Mouse (Mus musculus) mouse trophoblast stem cell (cell line): ENCODE measurements around the gene Vwa5b1.

Source experiments
- in situ Hi-C, 2 experiments: fragments of 300-500 bp; cut with MseI, MboI; formaldehyde crosslinking; loops; 2 replicates in 1 of 2; 3 replicates in 1 of 2; pipeline ENCODE4 v1.15.1; 2025

Vwa5b1 gene

DNA sequence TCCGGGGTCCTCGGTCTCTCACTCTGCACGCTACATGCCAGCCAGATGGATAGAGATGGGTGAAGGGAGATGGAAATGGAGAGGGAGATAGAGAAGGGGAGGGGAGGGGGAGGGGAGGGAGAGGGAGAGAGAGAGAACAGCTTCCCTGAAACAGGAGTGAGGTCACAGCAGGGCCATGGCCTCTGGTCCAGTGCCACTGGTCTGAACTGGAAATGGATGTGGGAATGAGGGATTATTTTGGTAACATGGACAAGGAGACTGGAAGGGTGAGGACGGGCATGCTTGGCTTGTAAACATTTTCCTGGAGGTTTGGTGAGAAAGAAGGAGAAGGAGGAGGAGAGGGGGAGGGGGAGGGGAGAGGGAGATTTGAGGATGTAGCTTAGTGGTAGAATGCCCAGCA is 59.0 kb downstream of the Vwa5b1 start:
- in situ Hi-C loops, result no loop called here

DNA sequence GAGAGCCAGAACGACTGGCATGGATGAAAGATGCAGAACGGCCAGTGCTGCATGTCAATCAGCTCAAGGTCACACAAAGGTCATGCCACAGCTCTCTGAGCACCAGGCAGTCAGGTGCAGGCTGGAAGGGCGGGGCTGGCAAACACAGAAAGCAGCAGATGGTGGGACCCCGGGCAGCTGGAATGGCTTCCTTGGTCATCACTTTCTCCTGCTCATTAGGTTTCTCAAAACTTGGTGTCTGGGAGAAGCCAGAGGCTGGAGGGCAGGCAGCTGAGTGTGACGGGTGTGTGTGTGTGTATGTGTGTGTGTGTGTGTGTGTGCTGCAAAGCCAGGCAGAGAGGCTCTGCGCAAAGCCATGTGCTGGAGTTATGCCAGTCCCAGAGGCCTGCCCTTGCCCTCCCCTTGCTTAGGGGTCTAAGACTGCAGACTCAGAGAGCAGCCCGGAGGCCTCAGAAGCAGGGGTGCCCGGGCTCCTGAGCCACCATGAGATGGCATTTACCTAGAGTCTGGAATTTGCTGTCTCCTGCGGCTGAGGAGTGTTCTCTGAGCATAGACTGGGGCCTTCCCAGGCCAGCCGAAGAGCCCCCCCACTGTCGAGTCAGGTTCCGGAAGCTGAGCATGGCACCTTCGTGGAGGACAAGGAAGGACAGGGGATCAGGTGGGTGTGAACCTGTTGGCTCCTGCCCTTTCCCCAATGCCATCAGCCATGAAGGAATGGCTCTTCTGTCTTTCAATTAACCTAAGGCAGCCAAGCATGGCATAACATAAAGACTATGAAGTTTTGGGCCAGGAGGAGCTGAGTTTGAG is 60.7 kb downstream of the Vwa5b1 start:
- in situ Hi-C loops, result no loop called here

DNA sequence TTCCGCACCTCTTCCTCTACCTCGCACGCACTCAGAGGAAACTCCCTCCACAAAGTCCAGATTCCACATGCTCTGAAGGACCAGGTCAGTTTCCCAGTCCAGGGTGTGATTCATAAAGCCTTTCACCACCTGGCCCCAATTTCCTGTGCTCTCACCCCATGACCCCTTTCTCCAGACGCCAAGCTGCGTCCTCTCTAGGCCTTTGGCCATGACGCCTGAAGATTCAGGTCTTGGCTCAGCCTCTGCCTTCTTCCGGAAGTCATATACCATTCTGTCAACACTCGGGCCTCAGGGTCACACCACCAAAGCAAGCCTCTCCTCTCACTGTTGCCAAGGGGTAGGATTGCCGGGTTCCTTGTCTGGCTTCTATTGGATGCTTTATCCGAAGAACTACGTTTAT is 65.8 kb downstream of the Vwa5b1 start:
- in situ Hi-C loops, result no loop called here

DNA sequence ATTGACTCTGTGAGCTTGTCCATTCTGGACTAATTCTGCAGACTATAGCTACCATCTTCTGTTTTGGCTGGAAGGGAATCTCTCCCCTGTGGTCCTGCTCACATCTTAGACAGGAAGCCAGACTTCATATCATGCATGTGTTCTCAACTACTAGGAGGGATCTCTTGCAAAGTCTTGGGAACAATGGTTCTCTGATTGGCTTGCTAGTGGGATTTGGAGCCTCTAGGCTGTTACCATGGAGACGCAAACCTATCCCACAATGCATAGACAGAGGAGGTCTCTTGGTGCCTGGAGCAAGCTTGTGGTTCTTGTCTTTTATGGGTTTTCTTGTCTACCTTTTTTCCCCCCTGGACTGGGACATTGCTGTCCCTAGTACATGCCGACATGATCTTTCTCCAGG is 67.4 kb downstream of the Vwa5b1 start:
- in situ Hi-C loops, result no loop called here

DNA sequence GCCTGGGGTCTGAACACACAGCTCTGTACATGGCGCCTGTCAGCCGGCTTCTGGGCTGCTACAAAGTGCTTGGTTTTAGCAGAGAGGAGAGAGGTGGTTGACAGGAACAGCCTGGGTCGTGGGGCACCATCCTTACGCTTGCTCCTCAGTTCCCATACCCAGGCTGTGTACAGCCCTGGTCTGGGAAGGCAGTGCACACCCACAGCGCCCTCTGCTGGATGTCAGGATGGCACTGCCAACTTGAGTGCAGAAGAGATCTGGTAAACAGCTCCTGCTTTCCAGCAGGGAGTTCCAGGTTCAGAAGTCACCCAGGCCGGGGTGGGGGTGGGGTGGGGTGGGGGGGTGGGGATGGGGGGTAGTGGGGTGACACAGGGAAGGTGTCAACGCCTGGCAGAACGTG is 73.7 kb downstream of the Vwa5b1 start:
- in situ Hi-C loops, result no loop called here

DNA sequence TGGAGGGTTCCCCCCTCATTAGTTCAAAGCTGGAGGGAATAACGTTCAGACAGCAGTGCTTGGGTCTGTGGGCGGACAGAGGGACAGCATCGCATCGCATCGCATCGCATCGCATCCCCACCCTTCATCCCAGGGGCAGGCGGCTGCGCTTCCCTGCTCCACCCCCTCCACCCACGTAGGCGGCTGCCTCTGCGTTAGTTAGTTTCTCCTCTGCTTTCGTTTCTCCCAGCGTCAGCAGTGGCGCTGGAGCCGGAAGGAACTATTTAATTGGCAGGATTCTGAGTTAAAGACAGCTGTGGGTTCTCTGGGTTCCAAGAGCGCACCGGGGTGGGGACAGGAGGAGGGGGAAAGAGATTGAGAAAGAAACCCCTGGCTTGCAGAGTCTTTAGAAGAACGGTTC is 80.2 kb downstream of the Vwa5b1 start:
- in situ Hi-C loops, result no loop called here

DNA sequence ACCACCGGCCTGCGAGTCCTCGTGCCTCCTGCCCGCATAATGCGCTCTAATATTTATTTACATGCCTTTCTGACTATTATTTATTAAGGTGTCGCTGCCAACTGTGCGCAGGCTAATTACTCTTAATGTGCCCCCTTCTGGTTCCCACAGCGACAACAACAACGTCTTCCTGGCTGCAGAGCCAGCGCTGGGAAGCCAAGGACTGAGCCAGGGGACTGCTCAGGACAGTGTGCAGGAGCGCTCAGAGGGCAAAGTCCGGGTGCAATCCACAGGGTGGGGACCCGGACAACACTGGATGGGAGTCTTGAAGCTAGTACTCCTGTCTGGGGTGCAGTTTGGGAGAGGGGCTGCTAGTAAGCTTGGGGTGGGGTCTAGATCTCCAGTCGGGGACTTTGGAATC is 80.8 kb downstream of the Vwa5b1 start:
- in situ Hi-C loops, result no loop called here

DNA sequence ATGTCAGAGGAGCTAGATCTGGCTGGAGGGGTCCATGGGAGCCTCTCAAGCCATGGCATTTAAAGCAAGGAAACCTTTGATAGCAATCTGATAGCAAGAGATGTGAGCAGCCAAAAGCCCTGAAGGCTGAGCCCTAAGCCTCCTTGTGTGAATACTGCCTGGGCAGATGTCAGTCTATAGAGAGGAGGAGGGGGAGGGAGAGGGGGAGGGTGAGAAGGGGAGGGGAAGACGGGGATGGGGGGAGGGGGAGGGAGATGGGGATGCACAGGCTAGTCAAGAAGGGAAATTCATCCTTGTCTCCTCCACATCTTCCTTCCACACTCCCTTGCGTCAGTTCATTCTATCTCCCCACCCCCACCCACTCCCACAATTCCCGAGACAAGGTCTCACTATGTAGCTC is 81.4 kb downstream of the Vwa5b1 start:
- in situ Hi-C loops, result no loop called here

DNA sequence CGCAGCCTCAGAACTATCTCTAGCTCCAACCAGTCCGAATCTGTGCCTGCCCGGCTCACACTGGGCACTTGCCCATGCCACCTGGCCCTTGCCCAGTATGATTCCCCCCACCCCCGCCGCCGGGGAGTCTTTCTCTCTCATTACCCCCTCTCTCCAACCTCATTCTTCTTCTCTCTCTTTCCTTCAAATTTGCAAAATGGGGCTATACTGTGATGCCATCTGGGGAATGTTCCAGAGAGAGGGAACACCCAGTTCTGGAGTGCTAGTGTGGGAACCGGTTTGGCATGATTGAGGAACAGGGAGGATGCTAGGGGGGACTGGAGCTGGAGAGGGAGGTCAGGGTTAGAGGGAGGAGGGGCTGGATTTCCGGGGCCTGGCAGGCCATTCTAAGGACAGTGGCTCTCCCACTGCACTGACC is 82.2 kb downstream of the Vwa5b1 start:
- in situ Hi-C loops, result no loop called here

DNA sequence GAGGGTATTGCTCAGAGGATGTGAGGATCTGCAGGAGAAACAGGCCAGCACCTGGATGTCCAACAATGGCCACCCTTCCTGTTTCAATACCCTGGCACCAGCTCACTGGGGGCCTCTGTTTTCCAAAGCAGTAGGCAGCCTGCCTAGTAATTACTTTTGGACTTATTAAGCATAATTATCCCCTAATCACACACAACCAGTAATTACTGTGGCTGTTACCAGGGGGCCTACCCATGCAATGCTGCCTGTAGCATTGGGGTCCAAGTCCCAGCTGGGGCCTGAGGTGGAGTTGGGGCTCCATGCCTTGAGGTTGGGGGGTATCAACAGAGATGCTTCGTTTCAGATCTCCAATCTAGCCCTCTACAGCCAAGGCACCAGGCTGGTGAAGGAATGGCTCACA is 82.6 kb downstream of the Vwa5b1 start:
- in situ Hi-C loops, result no loop called here

DNA sequence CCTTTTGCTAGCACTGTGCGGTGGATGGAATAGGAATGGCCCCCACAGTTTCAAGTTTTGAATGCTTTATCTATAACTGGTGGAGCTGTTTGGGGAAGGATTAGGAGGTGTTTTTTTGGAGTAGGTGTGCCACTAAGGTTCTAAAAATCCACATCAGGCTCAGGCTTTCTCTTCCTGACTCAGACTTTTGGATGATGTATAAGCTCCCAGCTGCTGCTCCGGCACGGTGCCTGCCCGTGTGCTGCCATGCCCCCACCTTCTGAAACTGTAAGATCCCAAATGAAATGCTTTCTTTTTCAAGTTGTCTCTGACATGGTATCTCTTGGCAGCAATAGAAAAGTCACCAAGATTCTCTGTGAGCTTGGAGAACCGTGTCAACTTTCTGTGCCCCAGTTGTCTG is 84.1 kb downstream of the Vwa5b1 start:
- in situ Hi-C loops, result no loop called here

DNA sequence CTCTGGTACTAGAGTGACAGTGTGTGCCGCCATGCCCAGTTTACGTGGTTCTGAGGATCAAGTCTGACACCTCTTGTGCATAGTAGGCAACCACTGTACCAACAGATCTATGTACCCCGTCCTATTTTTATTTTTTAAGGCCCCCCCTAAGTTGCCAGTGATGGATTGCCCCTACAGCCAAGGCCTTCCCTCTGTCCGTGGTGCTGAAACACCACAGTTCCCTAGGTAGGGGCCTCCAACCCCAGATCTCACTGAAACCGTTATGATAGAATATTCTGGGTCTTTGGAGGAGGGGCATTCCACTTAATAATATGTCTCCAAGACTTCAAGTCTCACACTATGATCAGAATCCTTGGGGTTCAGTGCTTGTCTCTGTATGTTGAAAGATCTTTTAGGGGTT is 85.1 kb downstream of the Vwa5b1 start:
- in situ Hi-C loops, result no loop called here

DNA sequence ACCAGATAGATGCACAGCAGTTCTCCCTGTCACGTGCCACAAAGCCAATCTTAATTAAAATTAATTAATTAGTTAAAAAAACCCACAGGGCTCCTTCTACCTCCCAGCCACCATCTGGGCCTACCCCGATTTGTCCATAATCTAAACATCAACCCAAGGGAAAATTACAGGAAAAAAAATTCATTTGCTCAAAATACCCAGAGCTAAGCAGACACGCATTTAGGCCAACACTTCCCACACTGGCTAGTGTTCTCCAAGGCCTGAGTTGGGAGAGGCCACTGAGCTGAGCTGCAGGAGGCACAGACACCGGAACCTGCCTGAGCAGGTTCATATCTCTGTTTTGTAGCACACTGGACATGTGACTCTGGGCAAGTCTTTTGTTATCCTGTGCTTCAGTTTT is 86.7 kb downstream of the Vwa5b1 start:
- in situ Hi-C loops, result no loop called here

DNA sequence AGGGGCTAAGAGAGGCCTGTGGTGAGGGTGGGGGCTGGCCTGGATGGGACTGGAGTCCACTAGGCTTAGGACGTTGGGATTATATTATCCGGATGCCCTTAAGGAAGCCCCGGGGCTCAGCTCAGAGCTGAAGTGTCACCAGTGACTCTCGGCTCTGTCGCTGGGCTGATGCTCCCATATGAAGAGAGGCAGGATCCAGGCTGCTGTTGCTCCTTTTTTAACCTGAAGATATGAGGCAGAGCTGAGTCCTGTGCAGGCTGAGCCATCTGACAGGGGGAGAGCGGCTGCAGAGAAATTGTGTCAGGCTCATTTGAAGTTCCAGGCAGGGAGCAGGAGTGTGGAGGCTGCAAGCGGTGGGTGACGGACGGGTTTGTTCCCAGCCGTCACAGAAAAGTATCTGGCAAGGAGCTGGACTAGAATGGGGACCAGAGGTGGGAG is 87.5 kb downstream of the Vwa5b1 start:
- in situ Hi-C loops, result no loop called here

DNA sequence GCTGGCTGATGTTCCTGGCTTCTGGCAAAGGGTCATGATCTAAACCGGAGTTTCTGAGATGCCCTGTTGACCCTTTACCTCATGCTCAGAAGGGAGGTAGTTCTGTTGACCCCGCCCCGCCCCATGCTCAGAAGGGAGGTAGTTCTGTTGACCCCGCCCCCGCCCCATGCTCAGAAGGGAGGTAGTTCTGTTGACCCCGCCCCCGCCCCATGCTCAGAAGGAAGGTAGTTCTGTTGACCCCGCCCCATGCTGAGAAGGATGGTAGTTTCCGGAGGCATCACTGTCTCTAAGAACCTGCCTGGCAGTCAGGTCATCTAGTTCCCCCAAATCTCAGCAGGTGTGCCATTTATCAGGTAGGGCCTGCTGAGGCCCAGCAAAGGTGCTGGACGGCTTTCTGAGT is 88.1 kb downstream of the Vwa5b1 start:
- in situ Hi-C loops, result no loop called here

DNA sequence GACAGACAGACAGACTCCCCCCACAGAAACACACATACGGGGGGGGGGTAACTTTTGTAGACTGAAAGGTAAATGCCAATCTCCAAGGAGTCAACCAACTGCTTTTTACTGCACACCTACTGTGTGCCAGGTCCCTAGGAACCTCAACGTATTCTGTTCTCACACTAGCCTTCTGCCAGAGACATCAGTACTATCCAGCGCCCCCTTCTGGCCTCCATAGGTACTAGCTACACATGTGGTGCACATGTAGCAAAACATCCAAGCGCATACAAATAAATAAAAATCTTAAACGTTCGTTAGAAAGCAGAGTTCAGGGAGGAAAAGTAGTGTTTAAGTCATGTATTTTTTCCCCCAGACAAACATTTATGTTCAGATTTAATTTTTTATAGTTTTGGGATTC is 88.6 kb downstream of the Vwa5b1 start:
- in situ Hi-C loops, result no loop called here

DNA sequence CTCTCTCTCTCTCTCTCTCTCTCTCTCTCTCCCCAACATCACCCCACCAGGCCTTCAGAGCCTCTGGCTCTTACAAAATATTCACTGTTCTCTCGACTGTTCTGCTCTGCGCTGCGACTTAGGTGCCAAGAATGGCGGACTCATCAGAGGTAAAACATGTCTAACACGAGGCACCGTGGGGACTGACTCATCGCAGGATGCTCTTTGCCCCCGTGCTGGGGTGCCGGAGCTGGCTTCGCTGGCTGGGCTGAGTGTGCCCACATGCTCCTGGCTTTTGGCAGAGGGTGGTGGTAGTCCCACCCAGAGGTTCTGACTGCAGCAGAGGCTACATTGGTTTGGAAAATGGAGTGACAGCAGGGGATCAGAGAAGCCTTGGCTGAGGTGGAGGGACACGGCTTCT is 89.4 kb downstream of the Vwa5b1 start:
- in situ Hi-C loops, result no loop called here

DNA sequence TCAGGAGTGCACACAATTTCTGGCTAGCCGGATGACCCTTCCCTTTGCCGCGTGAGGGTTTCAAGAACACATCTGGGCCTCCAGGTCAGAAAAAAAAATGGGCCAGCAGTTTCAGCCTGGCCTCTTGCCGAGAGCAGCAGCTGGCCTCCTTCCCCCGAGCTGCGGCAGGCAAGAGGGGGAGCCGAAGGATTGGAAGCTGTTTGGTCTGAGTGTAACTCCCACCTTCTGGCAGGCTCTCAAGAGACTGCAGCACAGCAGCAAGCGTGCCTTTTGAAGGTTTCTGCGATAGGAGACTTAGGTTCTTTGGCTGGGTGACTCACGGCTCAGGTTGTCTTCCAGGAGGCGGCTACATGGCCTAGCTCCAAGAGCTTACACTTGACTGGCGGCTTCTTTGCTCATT is 92.5 kb downstream of the Vwa5b1 start:
- in situ Hi-C loops, result no loop called here

DNA sequence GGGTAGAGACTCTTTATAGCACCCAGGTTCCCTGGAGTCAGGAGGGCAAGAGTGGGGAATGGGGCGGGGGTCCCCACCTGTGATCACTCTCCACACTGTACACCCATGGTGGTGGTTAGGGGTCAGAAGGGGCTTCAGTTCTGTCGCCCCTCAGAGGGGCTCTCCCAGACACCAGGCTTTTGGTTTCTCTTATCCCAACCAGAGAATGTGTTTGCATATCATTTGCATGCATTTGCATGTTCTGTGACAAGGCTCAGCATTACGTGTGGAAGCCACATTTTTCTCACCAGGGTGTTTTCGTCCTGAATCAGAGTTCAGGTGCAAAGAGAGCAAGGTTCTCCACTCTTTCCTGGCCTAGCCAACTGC is 97.6 kb downstream of the Vwa5b1 start:
- in situ Hi-C loops, result no loop called here

DNA sequence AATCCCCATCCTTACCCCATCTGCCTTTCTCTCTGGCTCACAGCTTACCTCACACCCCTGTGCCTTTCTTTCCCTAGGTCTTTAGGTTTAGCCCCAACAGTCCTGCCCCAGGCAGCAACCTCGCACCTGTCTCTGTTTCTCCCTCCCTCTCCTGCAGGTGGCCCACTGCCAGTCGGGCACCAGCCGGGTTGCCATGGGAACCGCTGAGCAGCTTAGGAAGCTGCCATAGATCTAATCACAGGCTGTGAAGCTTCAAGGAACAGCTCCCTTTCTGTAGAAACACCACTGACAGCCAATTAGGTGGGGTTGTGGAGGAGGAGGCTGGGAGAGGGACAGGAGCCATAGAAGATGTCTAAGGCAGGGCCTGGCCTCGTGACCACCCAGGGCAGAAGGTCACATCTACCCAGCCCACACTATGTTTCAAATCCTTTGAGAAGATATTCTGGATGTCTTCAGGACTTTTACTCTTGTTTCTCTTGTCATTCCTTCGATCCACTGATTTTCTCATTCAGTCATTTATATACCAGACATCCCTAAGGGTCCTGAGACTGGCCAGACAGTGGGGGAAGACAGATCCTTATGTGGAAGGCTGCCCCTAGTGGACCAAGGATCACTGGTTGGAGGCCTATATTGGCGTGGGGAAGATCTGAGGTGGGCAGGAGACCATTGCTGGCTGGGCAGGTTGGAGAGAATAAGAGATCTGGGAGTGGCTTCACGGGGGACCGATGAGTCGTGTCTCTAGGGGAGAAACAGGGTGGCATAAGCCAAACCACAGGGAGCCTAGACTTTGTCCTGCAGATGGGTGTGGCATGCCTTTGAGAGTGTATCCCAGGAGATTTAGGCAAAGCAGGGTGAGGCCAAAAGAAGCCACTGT is 98.2 kb downstream of the Vwa5b1 start:
- in situ Hi-C loops, result no loop called here

DNA sequence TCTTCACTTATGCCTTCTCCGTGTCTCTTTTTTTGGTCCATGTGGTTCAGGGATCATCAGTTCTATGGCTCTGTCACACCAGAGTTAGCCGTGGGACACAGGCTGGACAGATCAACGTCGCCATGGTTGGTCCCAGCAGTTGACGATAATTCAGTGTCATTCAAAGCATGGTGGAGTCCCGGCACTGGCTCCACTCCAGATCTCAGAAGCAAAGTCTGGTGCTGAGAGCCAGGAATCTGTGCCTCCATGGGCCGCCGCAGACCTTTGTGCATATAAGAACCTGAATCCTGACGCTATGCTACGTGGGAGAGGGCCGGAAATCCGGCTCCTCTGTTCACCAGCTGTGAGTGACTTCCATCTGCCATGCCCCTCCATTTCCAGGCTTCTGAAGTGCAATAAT is 100.1 kb downstream of the Vwa5b1 start:
- in situ Hi-C loops, result no loop called here

DNA sequence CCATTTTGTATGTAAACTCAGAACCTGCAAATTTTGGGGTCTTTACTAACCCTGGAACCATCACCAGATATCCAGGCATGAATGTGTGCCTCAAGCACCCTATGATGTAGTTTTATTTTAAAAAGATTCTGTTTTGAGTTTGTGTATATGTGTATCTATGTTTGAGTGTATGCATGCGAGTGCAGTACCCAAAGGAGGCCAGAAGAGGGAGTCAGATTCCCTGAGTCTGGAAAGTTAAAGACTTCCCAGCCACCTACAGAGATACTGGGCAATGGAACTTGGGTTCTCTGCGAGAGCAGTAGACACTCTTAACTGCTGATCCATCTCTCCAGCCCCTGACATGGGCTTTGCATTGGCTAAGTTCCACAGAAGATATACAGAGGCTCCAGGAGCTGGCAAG is 101.8 kb downstream of the Vwa5b1 start:
- in situ Hi-C loops, result no loop called here

DNA sequence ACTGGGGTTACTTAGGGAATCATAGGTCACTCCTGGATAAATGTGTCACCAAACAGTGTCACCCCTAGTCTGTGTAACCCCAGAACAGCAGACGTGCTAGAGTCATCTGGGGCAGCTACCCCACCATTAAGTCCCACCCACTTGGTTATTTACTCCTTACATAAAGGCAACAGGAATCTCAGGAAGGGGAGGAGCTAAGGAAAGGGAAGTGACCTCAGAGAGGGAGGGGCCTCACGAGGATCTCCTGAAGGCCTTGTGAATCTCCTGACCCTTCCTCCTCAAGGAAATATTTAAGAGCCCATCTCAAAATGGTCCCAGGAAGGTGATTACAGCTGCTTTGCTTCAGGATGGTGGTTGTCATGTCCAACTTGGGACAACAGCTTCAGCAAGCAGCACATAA is 103.9 kb downstream of the Vwa5b1 start:
- in situ Hi-C loops, result no loop called here
